Mouse (Mus musculus): ENCODE measurements at regions not wholly inside any gene's neighbourhood (a gene's known extent, or its start where the extent isn't known, plus 50 kb on each side); places are given as distances from the start of the nearest gene placed in this dataset.

GRCm38 (mm10) chr15:24457726-24458125 lies 955.8 kb downstream of the Basp1 start:
- in situ Hi-C loops (cut with MboI; ENCODE audit: low pct_ligation_motif_present, low pct_unique_long_range_greater_than_20kb, low sequenced_read_pairs), result no loop called here
- H3K9ac ChIP-seq (ENCODE audit: insufficient read depth, low read depth), result no peak overlapping the region
- DNase-seq (ENCODE audit: extremely low read depth), result no peak
- no peaks in the 10 kb centered on the region for H3K79me2 ChIP-seq (replicated peaks; ENCODE audit: control insufficient read depth, extremely low read depth, insufficient read depth, poor library complexity, severe bottlenecking)
- H3K4me3 ChIP-seq (replicated peaks in 1 of 3; ENCODE audit: low read depth in 2 of 3, low read length in 2 of 3, poor library complexity in 1 of 3), result no peak overlapping the region
- H3K4me2 ChIP-seq (ENCODE audit: insufficient read depth, low read depth, poor library complexity, severe bottlenecking), result no peak overlapping the region
- H3K4me1 ChIP-seq (ENCODE audit: control insufficient read depth in 1 of 2, insufficient read depth in 2 of 2), result no peaks in the 10 kb centered on the region
- no peaks in the 10 kb centered on the region for H3K27me3 ChIP-seq (replicated peaks)
- no peak overlapping the region for H3K27ac ChIP-seq (ENCODE audit: insufficient read depth, low read depth)
- no peaks in the 10 kb centered on the region for H3K36me3 ChIP-seq (replicated peaks in 1 of 2; ENCODE audit: control insufficient read depth in 1 of 2, insufficient read depth in 1 of 2, low read length in 1 of 2)
- no peak for TF ChIP-seq JUND (conservative IDR thresholded peaks at IDR 0.05; ENCODE audit: low read depth, low read length)
- no peak for TF ChIP-seq E2F4 (IDR thresholded peaks at IDR 0.05; ENCODE audit: insufficient replicate concordance, low read depth, low read length)
- TF ChIP-seq JUN (IDR thresholded peaks at IDR 0.05; ENCODE audit: insufficient read depth, low read depth, low read length), result no peak
- no peak for TF ChIP-seq EP300 (IDR thresholded peaks at IDR 0.05; ENCODE audit: low read length)
- TF ChIP-seq POLR2AphosphoS2 (IDR thresholded peaks at IDR 0.05; ENCODE audit: low read depth, low read length), result no peak
- no peak for TF ChIP-seq SIN3A (IDR thresholded peaks at IDR 0.05; ENCODE audit: low read length)
- no peak for TF ChIP-seq MAFK (IDR thresholded peaks at IDR 0.05; ENCODE audit: insufficient replicate concordance, low read length)
- no peak for TF ChIP-seq ZMIZ1 (IDR thresholded peaks at IDR 0.05; ENCODE audit: low read depth, low read length)
- no peak for TF ChIP-seq POLR2A (IDR thresholded peaks at IDR 0.05; ENCODE audit: low read depth, low read length)
- no peak for TF ChIP-seq MEF2A (IDR thresholded peaks at IDR 0.05; ENCODE audit: borderline replicate concordance, low read depth, low read length)
- TF ChIP-seq SMC3 (IDR thresholded peaks at IDR 0.05; ENCODE audit: low read depth, low read length), result no peak
- TF ChIP-seq TBP (conservative IDR thresholded peaks at IDR 0.05; ENCODE audit: low read depth, low read length), result no peak
- no peak for TF ChIP-seq ETS1 (conservative IDR thresholded peaks at IDR 0.05; ENCODE audit: low read depth, low read length)
- no peak for TF ChIP-seq NRF1 (IDR thresholded peaks at IDR 0.05; ENCODE audit: low read depth, low read length)
- dilution Hi-C loops (cut with MboI; ENCODE audit: extremely low pct_ligation_motif_present, extremely low pct_unique_long_range_greater_than_20kb, low sequenced_read_pairs), result no loop called here
- peaks cover 28% of the 10 kb centered on the region for H3K9me3 ChIP-seq (replicated peaks; ENCODE audit: low read length)

- Histone ChIP-seq H3K4me1 (ENCODE audit: control insufficient read depth in 1 of 2, insufficient read depth in 2 of 2) (no peaks in the 10 kb centered on the region), H3K36me3 (replicated peaks in 1 of 2; ENCODE audit: control insufficient read depth in 1 of 2, insufficient read depth in 1 of 2, low read length in 1 of 2) (no peaks in the 10 kb centered on the region), H3K4me3 (replicated peaks in 1 of 3; ENCODE audit: low read depth in 2 of 3, low read length in 2 of 3, poor library complexity in 1 of 3) (no peak overlapping the region), H3K4me2 (ENCODE audit: insufficient read depth, low read depth, poor library complexity, severe bottlenecking) (no peak overlapping the region), H3K9ac (ENCODE audit: insufficient read depth, low read depth) (no peak overlapping the region), H3K9me3 (replicated peaks; ENCODE audit: low read length) (peaks cover 12% of the 10 kb centered on the region), H3K79me2 (replicated peaks; ENCODE audit: control insufficient read depth, extremely low read depth, insufficient read depth, poor library complexity, severe bottlenecking) (no peaks in the 10 kb centered on the region), H3K27ac (ENCODE audit: insufficient read depth, low read depth) (no peak overlapping the region), H3K27me3 (replicated peaks) (no peaks in the 10 kb centered on the region)
- no peak for TF ChIP-seq CHD1 (IDR thresholded peaks at IDR 0.05; ENCODE audit: low read depth, low read length)
- no peak for TF ChIP-seq SIN3A (IDR thresholded peaks at IDR 0.05; ENCODE audit: low read length)
- TF ChIP-seq CHD2 (IDR thresholded peaks at IDR 0.05; ENCODE audit: low read length), result no peak
- TF ChIP-seq NELFE (IDR thresholded peaks at IDR 0.05; ENCODE audit: low read depth, low read length), result no peak
- TF ChIP-seq KAT2A (IDR thresholded peaks at IDR 0.05; ENCODE audit: insufficient replicate concordance, low read length), result no peak
- TF ChIP-seq POLR2AphosphoS2 (IDR thresholded peaks at IDR 0.05; ENCODE audit: low read depth, low read length), result no peak
- no peak for TF ChIP-seq MEF2A (IDR thresholded peaks at IDR 0.05; ENCODE audit: borderline replicate concordance, low read depth, low read length)
- TF ChIP-seq RAD21 (IDR thresholded peaks at IDR 0.05; ENCODE audit: low read depth, low read length), result no peak
- TF ChIP-seq JUND (conservative IDR thresholded peaks at IDR 0.05; ENCODE audit: low read depth, low read length), result no peak
- no peak for TF ChIP-seq UBTF (IDR thresholded peaks at IDR 0.05; ENCODE audit: low read depth, low read length)
- TF ChIP-seq MAFK (IDR thresholded peaks at IDR 0.05; ENCODE audit: insufficient replicate concordance, low read length), result no peak
- dilution Hi-C loops (cut with MboI; ENCODE audit: extremely low pct_ligation_motif_present, extremely low pct_unique_long_range_greater_than_20kb, low sequenced_read_pairs) (no loop called here), in situ Hi-C loops (cut with MboI; ENCODE audit: low pct_ligation_motif_present, low pct_unique_long_range_greater_than_20kb, low sequenced_read_pairs) (no loop called here)
- DNase-seq (ENCODE audit: extremely low read depth), result no peak
These were observed 980.5 kb downstream of the Basp1 start for GRCm38 (mm10) chr15:24433083-24433482.

Data from CH12.LX (cell line).